Mouse (Mus musculus) intestine, embryonic 14.5 days (tissue): Measurements from ENCODE around the gene Tceal8. TPM values are rescaled to one million over a fixed set of nuclear protein-coding genes. Genes with fewer than 3 reads are reported as not detected.
"Not testable (repeated sequence)": the region's sequence is repeated elsewhere in the genome, so short reads cannot be mapped to it uniquely, and the experiment has no call there.

Experiments used
- ATAC-seq: fragments of 200-750 bp; cut with Nextera tagmentation; replicated peaks from 2 replicates; pipeline ENCODE4 v1.8.0; 2017; ENCODE audit warnings: low read depth, moderate number of reproducible peaks, moderate TSS enrichment, moderate library complexity; ENCODE audit not compliant: low FRiP score, low TSS enrichment
- DNase-seq: peaks from one replicate; pipeline ENCODE4 v3.0.0-alpha.2; 2018; ENCODE audit warnings: low spot score
- H3K27ac ChIP-seq: fragments of 300-500 bp; sonication (generic); 2 replicates; pipeline ENCODE4 v1.5.1; 2014; ENCODE audit warnings: low read depth, mild to moderate bottlenecking, control low read depth
- H3K27me3 ChIP-seq: fragments of 300-500 bp; sonication (generic); replicated peaks from 2 replicates; pipeline ENCODE4 v1.6.1; 2014; ENCODE audit warnings: low read length, control low read depth; ENCODE audit not compliant: control insufficient read depth, insufficient read depth
- H3K36me3 ChIP-seq: fragments of 300-500 bp; sonication (generic); 2 replicates; pipeline ENCODE4 v1.6.1; 2014; ENCODE audit warnings: low read length, control low read depth; ENCODE audit not compliant: control insufficient read depth, insufficient read depth
- H3K4me1 ChIP-seq: fragments of 300-500 bp; sonication (generic); replicated peaks from 2 replicates; pipeline ENCODE4 v1.6.1; 2014; ENCODE audit warnings: low read length, control low read depth, mixed read lengths; ENCODE audit not compliant: control insufficient read depth, insufficient read depth
- H3K4me2 ChIP-seq: fragments of 300-500 bp; sonication (generic); 2 replicates; pipeline ENCODE4 v1.6.1; 2014; ENCODE audit warnings: low read length
- H3K4me3 ChIP-seq: fragments of 300-500 bp; sonication (generic); 2 replicates; pipeline ENCODE4 v1.5.1; 2014; ENCODE audit warnings: low read depth, low read length, control low read depth, mixed read lengths
- H3K9ac ChIP-seq: fragments of 300-500 bp; sonication (generic); 2 replicates; pipeline ENCODE4 v1.6.1; 2014; ENCODE audit warnings: mild to moderate bottlenecking, low read length
- H3K9me3 ChIP-seq: fragments of 300-500 bp; sonication (generic); 2 replicates; pipeline ENCODE4 v1.6.1; 2016; ENCODE audit warnings: low read length, control low read depth; ENCODE audit not compliant: control insufficient read depth
- WGBS: fragments of 180-500 bp; shearing (Covaris S2); extraction: QIAGEN DNeasy Blood & Tissue Kit; methylation state at CpG from one replicate; pipeline ENCODE4 v1.1.7; 2014; 5-methylcytosine and 5-hydroxymethylcytosine counted together
- microRNA-seq: library from miRNA; unstranded; fragments of <30 nt; microRNA quantifications from one replicate; pipeline ENCODE4, GENCODE M21; 2016
- polyA plus RNA-seq: library from polyadenylated mRNA; unstranded; fragments of >200 nt; fragmentation: Nextera tagmentation; extraction: Ambion mirVana; gene quantifications from 2 replicates; pipeline ENCODE4 v1.2.1, GENCODE M21; 2014

Tceal8 gene
- polyA plus RNA-seq, 1 experiment from 2014 or later = 199 TPM

GRCm38 (mm10) chrX:136141385-136141784 is 30.8 kb downstream of the Tceal8 start:
- DNase-seq = no peak
- no peaks in the 10 kb centered on the region for H3K4me1 ChIP-seq
- WGBS = 83% methylated on average over 5 of the region's 5 CpGs
- H3K9me3 ChIP-seq = no peaks in the 10 kb centered on the region
- H3K4me3 ChIP-seq = no peak overlapping the region
- H3K36me3 ChIP-seq = no peaks in the 10 kb centered on the region
- no peak for ATAC-seq
- no peak overlapping the region for H3K27ac ChIP-seq
- H3K27me3 ChIP-seq = no peaks in the 10 kb centered on the region
- no peak overlapping the region for H3K4me2 ChIP-seq
- H3K9ac ChIP-seq = no peak overlapping the region

DNA sequence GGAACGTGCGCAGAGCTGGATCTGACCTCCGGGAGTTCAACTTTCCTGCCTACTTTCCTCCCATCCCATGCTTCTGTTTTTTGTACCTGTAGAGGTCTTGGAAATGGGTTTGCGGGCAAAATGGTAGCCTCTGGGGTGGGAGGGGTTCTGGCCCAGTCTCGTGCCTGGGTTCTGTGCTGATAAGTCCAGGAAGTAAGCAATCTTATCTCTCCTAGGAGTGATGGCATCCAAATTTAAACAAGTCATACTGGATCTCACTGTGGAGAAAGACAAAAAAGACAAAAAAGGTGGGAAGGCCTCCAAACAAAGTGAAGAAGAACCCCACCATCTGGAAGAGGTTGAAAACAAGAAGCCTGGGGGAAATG is 32.5 kb downstream of the Tceal8 start:
- H3K36me3 ChIP-seq, ATAC-seq, H3K27me3 ChIP-seq, H3K9ac ChIP-seq, H3K4me1 ChIP-seq, H3K9me3 ChIP-seq, H3K27ac ChIP-seq, DNase-seq: not testable (repeated sequence)
- WGBS = 14% methylated on average over 4 of the region's 5 CpGs
- H3K4me2 ChIP-seq = peak overlapping the region; percentile 30
- H3K4me3 ChIP-seq = peak overlapping the region; percentile 24

GRCm38 (mm10) chrX:136138827-136139639 is 33.1 kb downstream of the Tceal8 start, which contains the start of gene Bex4:
Gene Bex4 (plus strand): TSS chrX:136138996.
- not testable (repeated sequence) for H3K27me3 ChIP-seq, H3K9me3 ChIP-seq, H3K9ac ChIP-seq, H3K4me1 ChIP-seq, H3K36me3 ChIP-seq, H3K27ac ChIP-seq
- ATAC-seq = peak; percentile 90
- WGBS = 0% methylated on average over 2 of the region's 64 CpGs
- peak within 1 kb of the TSS; percentile 24 for H3K4me3 ChIP-seq
- DNase-seq = peak; percentile 51
- peak within 1 kb of the TSS; percentile 30 for H3K4me2 ChIP-seq

GRCm38 (mm10) chrX:136135559-136135958 is 36.6 kb downstream of the Tceal8 start:
- Histone ChIP-seq H3K4me3 (no peak overlapping the region), H3K36me3 (no peaks in the 10 kb centered on the region), H3K9me3 (no peaks in the 10 kb centered on the region), H3K4me1 (no peaks in the 10 kb centered on the region), H3K9ac (no peak overlapping the region), H3K27ac (no peak overlapping the region), H3K4me2 (no peak overlapping the region), H3K27me3 (no peaks in the 10 kb centered on the region)
- WGBS = 79% methylated on average over 4 of the region's 4 CpGs
- DNase-seq (no peak), ATAC-seq (no peak)

DNA sequence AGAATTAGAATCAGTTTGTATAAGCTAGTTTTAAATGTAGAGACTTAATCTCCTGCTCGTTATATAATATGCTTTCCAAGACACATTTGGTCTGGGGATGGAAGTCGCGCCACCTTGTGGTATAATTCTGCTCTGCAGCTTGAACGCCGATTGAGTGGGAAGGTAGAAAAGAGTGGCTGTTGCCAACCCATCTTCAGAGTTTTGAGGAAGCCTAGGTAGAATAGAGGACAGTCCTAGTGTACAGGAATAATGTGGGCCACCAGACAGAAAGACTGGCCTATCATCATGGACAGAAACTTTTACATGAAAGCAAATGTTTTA is 44.4 kb downstream of the Tceal8 start:
- ATAC-seq = no peak
- Histone ChIP-seq H3K27me3 (no peaks in the 10 kb centered on the region), H3K4me2 (no peak overlapping the region), H3K27ac (no peak overlapping the region), H3K9me3 (no peaks in the 10 kb centered on the region), H3K4me1 (no peaks in the 10 kb centered on the region), H3K4me3 (no peak overlapping the region), H3K36me3 (no peaks in the 10 kb centered on the region), H3K9ac (no peak overlapping the region)
- WGBS = 14% methylated on average over 5 of the region's 5 CpGs
- DNase-seq = peak; percentile 84

DNA sequence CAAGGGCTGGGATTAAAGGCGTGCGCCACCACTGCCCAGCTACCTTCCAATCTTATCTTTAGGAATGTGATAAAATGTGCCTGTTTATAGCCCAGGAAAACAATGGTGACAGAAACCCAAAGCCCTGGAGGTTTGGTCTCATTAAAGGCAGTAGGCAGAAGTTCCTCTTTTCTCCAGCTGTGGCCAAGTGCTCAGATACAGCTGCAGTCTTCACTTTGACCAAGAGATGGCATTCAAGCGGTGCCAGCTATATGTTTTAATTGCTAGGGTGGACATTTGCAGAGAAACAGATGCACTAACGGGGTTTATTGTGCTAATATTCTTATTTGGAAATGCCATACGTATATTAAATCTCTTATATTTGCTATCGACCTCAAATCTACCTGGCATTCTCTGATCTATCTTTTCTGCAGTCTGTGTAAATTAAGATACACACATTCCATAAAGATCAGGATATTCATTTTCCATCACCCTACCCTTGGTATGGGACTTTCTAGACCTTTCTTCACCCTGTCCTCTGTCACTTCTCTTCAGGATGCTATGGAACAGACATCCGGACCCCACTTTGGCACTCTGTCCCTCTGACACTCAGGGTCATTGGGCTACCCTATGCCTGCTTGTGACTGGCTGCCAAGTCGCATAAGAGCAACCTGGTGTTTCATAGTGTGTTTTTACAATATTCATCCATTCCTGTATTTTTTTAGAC is 45.0 kb downstream of the Tceal8 start:
- no peaks in the 10 kb centered on the region for H3K36me3 ChIP-seq
- DNase-seq (no peak), ATAC-seq (no peak)
- no peak overlapping the region for H3K4me2 ChIP-seq
- no peak overlapping the region for H3K9ac ChIP-seq
- 61% methylated on average over 8 of the region's 8 CpGs for WGBS
- H3K27ac ChIP-seq = no peak overlapping the region
- no peaks in the 10 kb centered on the region for H3K27me3 ChIP-seq
- H3K4me1 ChIP-seq = no peaks in the 10 kb centered on the region
- no peak overlapping the region for H3K4me3 ChIP-seq
- H3K9me3 ChIP-seq = no peaks in the 10 kb centered on the region

Small RNA genes lying within 50 kb of the gene (microRNA-seq; reads per million reads assigned to microRNA genes)
- gene Mir6383 = not detected

Other genes starting within 250 kb of the Tceal8 start
- gene Arxes2, start 178.5 kb downstream of the Tceal8 start, polyA plus RNA-seq = 85.0 and 86.0 TPM in 2 replicates
- 35.9 and 40.5 TPM in 2 replicates for gene Arxes1, start 139.0 kb downstream of the Tceal8 start, polyA plus RNA-seq
- gene Bex2, start 104.1 kb downstream of the Tceal8 start, polyA plus RNA-seq = 132 and 146 TPM in 2 replicates
- gene Nxf3, start 87.1 kb downstream of the Tceal8 start, polyA plus RNA-seq = 0.09 and 0.15 TPM in 2 replicates
- 190 and 192 TPM in 2 replicates for gene Bex4, start 33.3 kb downstream of the Tceal8 start, polyA plus RNA-seq
- 1.2 and 1.8 TPM in 2 replicates for gene Tceal5, start 31.5 kb upstream of the Tceal8 start, polyA plus RNA-seq
- gene Tceal7, start 42.4 kb upstream of the Tceal8 start, polyA plus RNA-seq = 0.31 and 0.49 TPM in 2 replicates
- gene Bex1, start 43.2 kb upstream of the Tceal8 start, polyA plus RNA-seq = 206 and 236 TPM in 2 replicates
- 628 and 670 TPM in 2 replicates for gene Tceal9, start 72.7 kb upstream of the Tceal8 start, polyA plus RNA-seq
- 460 and 504 TPM in 2 replicates for gene Bex3, start 97.9 kb upstream of the Tceal8 start, polyA plus RNA-seq